Mouse (Mus musculus) retina, postnatal 1 day (tissue): Measurements from ENCODE around the gene Pdcd1.
"Not testable (repeated sequence)": the region's sequence is repeated elsewhere in the genome, so short reads cannot be mapped to it uniquely, and the experiment has no call there.

Source experiments
- DNase-seq: peaks from one replicate; pipeline ENCODE4 v3.0.0-alpha.2; 2012

The Pdcd1 gene

GRCm38 (mm10) chr1:94028741-94029140 lies 23.6 kb downstream of the Pdcd1 start:
- no peak for DNase-seq

- DNase-seq: no peak
These were observed 24.7 kb downstream of the Pdcd1 start for GRCm38 (mm10) chr1:94027506-94028108.

GRCm38 (mm10) chr1:94020151-94020550 lies 32.2 kb downstream of the Pdcd1 start, which contains the start of gene Neu4:
Neu4 (plus strand) TSS chr1:94020451.
- DNase-seq: no peak

- no peak for DNase-seq
These were observed 40.7 kb downstream of the Pdcd1 start for GRCm38 (mm10) chr1:94011643-94012042.

- not testable (repeated sequence) for DNase-seq
These were observed 43.5 kb downstream of the Pdcd1 start for GRCm38 (mm10) chr1:94008826-94009225.

- DNase-seq: not testable (repeated sequence)
These were observed 46.3 kb downstream of the Pdcd1 start for GRCm38 (mm10) chr1:94005954-94006506.

- no peak for DNase-seq
These were observed 51.3 kb downstream of the Pdcd1 start for GRCm38 (mm10) chr1:94001023-94001422.

- DNase-seq: not testable (repeated sequence)
These were observed 60.9 kb downstream of the Pdcd1 start for GRCm38 (mm10) chr1:93991491-93991890.

- not testable (repeated sequence) for DNase-seq
These were observed 61.3 kb downstream of the Pdcd1 start for GRCm38 (mm10) chr1:93991068-93991467.

- not testable (repeated sequence) for DNase-seq
These were observed 62.1 kb downstream of the Pdcd1 start, which contains the start of gene Gal3st2c for GRCm38 (mm10) chr1:93990209-93990608. Gal3st2c (plus strand) TSS chr1:93990509.

GRCm38 (mm10) chr1:93988786-93989185 lies 63.6 kb downstream of the Pdcd1 start:
- DNase-seq: no peak
